Mouse (Mus musculus) heart, postnatal 0 days (tissue): ENCODE results near the gene Uvrag. TPM values are rescaled to one million over a fixed set of nuclear protein-coding genes. Genes with fewer than 3 reads are reported as not detected.

Source experiments
- ATAC-seq: fragments of 200-750 bp; cut with Nextera tagmentation; 2 replicates; pipeline ENCODE4 v1.8.0; 2017; ENCODE audit warnings: low read depth, moderate number of reproducible peaks, moderate library complexity; ENCODE audit not compliant: insufficient read depth
- DNase-seq: peaks from one replicate; pipeline ENCODE4 v3.0.0-alpha.2; 2016; ENCODE audit warnings: low spot score
- H3K27ac ChIP-seq: fragments of 300-500 bp; sonication (generic); 2 replicates; pipeline ENCODE4 v1.5.1; 2014; ENCODE audit warnings: low read depth, mild to moderate bottlenecking
- H3K27me3 ChIP-seq: fragments of 300-500 bp; sonication (generic); 2 replicates; pipeline ENCODE4 v1.6.1; 2014; ENCODE audit warnings: low read length, mixed read lengths; ENCODE audit not compliant: control insufficient read depth, insufficient read depth
- H3K36me3 ChIP-seq: fragments of 300-500 bp; sonication (generic); replicated peaks from 2 replicates; pipeline ENCODE4 v1.6.1; 2014; ENCODE audit warnings: low read length, mixed read lengths; ENCODE audit not compliant: control insufficient read depth, insufficient read depth
- H3K4me1 ChIP-seq: fragments of 300-500 bp; sonication (generic); 2 replicates; pipeline ENCODE4 v1.6.1; 2014; ENCODE audit warnings: antibody characterized with exemption; ENCODE audit not compliant: control insufficient read depth, insufficient read depth
- H3K4me2 ChIP-seq: fragments of 300-500 bp; sonication (generic); 2 replicates; pipeline ENCODE4 v1.6.1; 2014; ENCODE audit warnings: low read depth, mild to moderate bottlenecking, low read length, moderate library complexity
- H3K4me3 ChIP-seq: fragments of 300-500 bp; sonication (generic); 2 replicates; pipeline ENCODE4 v1.5.1; 2014; ENCODE audit warnings: low read depth, low read length
- H3K9ac ChIP-seq: fragments of 300-500 bp; sonication (generic); replicated peaks from 2 replicates; pipeline ENCODE4 v1.6.1; 2014; ENCODE audit warnings: low read depth, low read length, mixed read lengths
- H3K9me3 ChIP-seq: fragments of 300-500 bp; sonication (generic); replicated peaks from 2 replicates; pipeline ENCODE4 v1.6.1; 2016; ENCODE audit warnings: low read length; ENCODE audit not compliant: control insufficient read depth
- CTCF ChIP-seq: IDR thresholded peaks from 2 replicates; pipeline ENCODE4 v1.5.1; 2016; ENCODE audit warnings: antibody characterized with exemption, control low read depth, low read depth
- EP300 ChIP-seq: IDR thresholded peaks from 2 replicates; pipeline ENCODE4 v1.6.1; 2016; ENCODE audit warnings: antibody characterized with exemption, low read depth
- WGBS: fragments of 180-500 bp; shearing (Covaris S2); extraction: QIAGEN DNeasy Blood & Tissue Kit; methylation state at CpG from one replicate; pipeline ENCODE4 v1.1.7; 2014; 5-methylcytosine and 5-hydroxymethylcytosine counted together
- polyA plus RNA-seq: library from polyadenylated mRNA; unstranded; fragments of >200 nt; fragmentation: Nextera tagmentation; extraction: Ambion mirVana; gene quantifications from 2 replicates; pipeline ENCODE4 v1.2.1, GENCODE M21; 2015
- total RNA-seq: library from RNA; depleted of rRNA; stranded (reverse); fragments of >200 nt; gene quantifications from 2 replicates; pipeline ENCODE4 v1.2.3, GENCODE M21; 2014; ENCODE audit warnings: low replicate concordance

Gene Uvrag
- total and polyA plus RNA-seq, 2 experiments from 2014 or later = 11.8 to 38.1 TPM

- 88% methylated on average over 6 of the region's 6 CpGs for WGBS
- no peak overlapping the region for H3K4me2 ChIP-seq
- ATAC-seq (no peak), DNase-seq (no peak)
- H3K9ac ChIP-seq = no peak overlapping the region
- H3K4me1 ChIP-seq = 0 out of 2 replicates have a peak, but pooled peaks cover 5% of the 10 kb centered on the region
- no peaks in the 10 kb centered on the region for H3K27me3 ChIP-seq
- H3K9me3 ChIP-seq = no peaks in the 10 kb centered on the region
- no peak overlapping the region for H3K4me3 ChIP-seq
- H3K36me3 ChIP-seq = no peaks in the 10 kb centered on the region
- no peak for TF ChIP-seq CTCF
- no peak for TF ChIP-seq EP300
- H3K27ac ChIP-seq = no peak overlapping the region
Observed at GRCm38 (mm10) chr7:98916581-98916980, 224.4 kb downstream of the Uvrag start.

DNA sequence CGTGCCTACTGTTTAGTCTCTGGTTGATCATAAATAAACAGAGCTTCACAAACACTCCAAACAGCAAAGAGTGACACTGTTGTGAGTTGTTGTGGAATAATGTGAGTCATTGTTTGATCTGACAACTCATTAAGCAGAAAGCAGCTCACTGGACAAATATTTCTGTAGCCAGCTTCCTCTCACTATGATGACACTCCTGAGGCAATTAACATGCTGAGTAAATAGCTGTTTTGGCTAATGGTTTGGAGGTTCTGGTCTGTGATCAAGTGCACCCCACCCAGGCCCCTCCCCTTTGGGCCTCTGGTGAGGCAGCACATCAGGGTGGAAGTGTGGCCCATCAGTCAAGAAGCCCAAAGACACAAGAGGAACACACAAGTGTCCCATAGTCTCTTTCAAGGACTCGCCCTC lies 228.0 kb downstream of the Uvrag start:
- DNase-seq (no peak), ATAC-seq (no peak)
- H3K27me3 ChIP-seq = no peaks in the 10 kb centered on the region
- H3K9ac ChIP-seq = no peak overlapping the region
- no peaks in the 10 kb centered on the region for H3K36me3 ChIP-seq
- H3K9me3 ChIP-seq = no peaks in the 10 kb centered on the region
- no peak for TF ChIP-seq EP300
- no peak for TF ChIP-seq CTCF
- no peak overlapping the region for H3K27ac ChIP-seq
- no peak overlapping the region for H3K4me3 ChIP-seq
- H3K4me2 ChIP-seq = no peak overlapping the region
- H3K4me1 ChIP-seq = 0 out of 2 replicates have a peak, but pooled peaks cover 5% of the 10 kb centered on the region
- WGBS = 80% methylated on average over 2 of the region's 2 CpGs

DNA sequence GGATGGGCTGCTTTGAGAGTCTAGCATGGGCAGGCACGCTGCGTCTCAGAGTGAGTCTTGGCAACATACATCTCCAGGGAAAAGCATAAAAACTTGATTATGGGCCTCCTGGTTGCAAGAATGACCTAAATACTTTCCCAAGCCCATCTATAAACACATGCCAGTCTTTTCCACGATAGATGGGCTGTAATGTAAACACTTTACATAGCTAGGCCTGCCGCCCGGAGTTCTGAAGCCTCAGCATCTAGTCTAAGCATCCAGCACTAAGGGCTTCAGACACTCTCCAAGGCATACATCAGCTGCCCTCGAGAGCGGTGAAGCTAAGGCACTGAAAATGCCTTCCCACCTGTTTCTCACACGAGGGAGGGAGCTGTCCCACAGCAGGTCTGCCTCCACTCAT lies 229.7 kb downstream of the Uvrag start:
- Histone ChIP-seq H3K9ac (no peak overlapping the region), H3K4me1 (0 out of 2 replicates have a peak, but pooled peaks cover 5% of the 10 kb centered on the region), H3K36me3 (no peaks in the 10 kb centered on the region), H3K27me3 (no peaks in the 10 kb centered on the region), H3K9me3 (no peaks in the 10 kb centered on the region), H3K4me3 (no peak overlapping the region), H3K4me2 (no peak overlapping the region), H3K27ac (no peak overlapping the region)
- 78% methylated on average over 8 of the region's 8 CpGs for WGBS
- ATAC-seq (no peak), DNase-seq (no peak)
- TF ChIP-seq CTCF (no peak), EP300 (no peak)

DNA sequence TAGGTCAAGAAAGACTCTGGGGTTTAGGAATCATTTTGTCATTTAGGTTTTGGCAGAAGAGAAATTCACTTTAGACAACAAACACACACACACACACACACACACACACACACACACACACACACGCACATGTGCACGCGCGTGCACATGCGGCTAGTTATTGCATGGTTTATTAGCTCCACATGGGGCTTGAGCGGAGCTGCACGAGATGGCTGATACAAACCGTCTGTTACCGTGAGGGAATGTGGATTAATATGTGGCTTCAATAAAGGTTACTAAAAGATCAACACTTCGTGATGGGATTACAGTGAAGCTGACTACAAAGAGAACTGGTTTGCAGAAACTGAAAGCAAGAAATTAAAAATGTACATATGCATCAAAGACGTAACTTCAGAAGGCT lies 230.2 kb downstream of the Uvrag start:
- H3K36me3 ChIP-seq = no peaks in the 10 kb centered on the region
- H3K27ac ChIP-seq = no peak overlapping the region
- 0 out of 2 replicates have a peak, but pooled peaks cover 5% of the 10 kb centered on the region for H3K4me1 ChIP-seq
- DNase-seq = no peak
- no peak overlapping the region for H3K4me3 ChIP-seq
- no peak overlapping the region for H3K4me2 ChIP-seq
- no peaks in the 10 kb centered on the region for H3K27me3 ChIP-seq
- no peak for ATAC-seq
- TF ChIP-seq EP300 = no peak
- TF ChIP-seq CTCF = no peak
- 93% methylated on average over 11 of the region's 11 CpGs for WGBS
- no peak overlapping the region for H3K9ac ChIP-seq
- H3K9me3 ChIP-seq = no peaks in the 10 kb centered on the region

- peaks cover 7% of the 10 kb centered on the region; the same call in 1 of the 2 replicates for H3K4me1 ChIP-seq
- H3K4me3 ChIP-seq = no peak overlapping the region
- no peak for ATAC-seq
- H3K27ac ChIP-seq = no peak overlapping the region
- 90% methylated on average over 11 of the region's 11 CpGs for WGBS
- TF ChIP-seq CTCF = no peak
- no peak for TF ChIP-seq EP300
- no peaks in the 10 kb centered on the region for H3K36me3 ChIP-seq
- DNase-seq = no peak
- no peaks in the 10 kb centered on the region for H3K9me3 ChIP-seq
- H3K27me3 ChIP-seq = no peaks in the 10 kb centered on the region
- no peak overlapping the region for H3K9ac ChIP-seq
- no peak overlapping the region for H3K4me2 ChIP-seq
Observed at GRCm38 (mm10) chr7:98910164-98910563, 230.8 kb downstream of the Uvrag start.

GRCm38 (mm10) chr7:98907476-98907875 lies 233.5 kb downstream of the Uvrag start:
- H3K9ac ChIP-seq = no peak overlapping the region
- H3K27ac ChIP-seq = no peak overlapping the region
- TF ChIP-seq EP300 = no peak
- no peak for TF ChIP-seq CTCF
- ATAC-seq (no peak), DNase-seq (no peak)
- H3K27me3 ChIP-seq = no peaks in the 10 kb centered on the region
- no peaks in the 10 kb centered on the region for H3K9me3 ChIP-seq
- H3K36me3 ChIP-seq = 0 out of 2 replicates have a peak, but pooled peaks cover 4% of the 10 kb centered on the region
- WGBS = 85% methylated on average over 4 of the region's 4 CpGs
- no peak overlapping the region for H3K4me2 ChIP-seq
- peaks cover 10% of the 10 kb centered on the region; the same call in 1 of the 2 replicates for H3K4me1 ChIP-seq
- no peak overlapping the region for H3K4me3 ChIP-seq
